Mouse (Mus musculus) telencephalon, adult 2 months (tissue): Measurements from ENCODE around the gene Ino80d.

ENCODE experiments used
- DNase-seq: peaks from one replicate; pipeline ENCODE4 v3.0.0-alpha.2; 2011; ENCODE audit warnings: low read depth, low spot score

Ino80d gene

DNA sequence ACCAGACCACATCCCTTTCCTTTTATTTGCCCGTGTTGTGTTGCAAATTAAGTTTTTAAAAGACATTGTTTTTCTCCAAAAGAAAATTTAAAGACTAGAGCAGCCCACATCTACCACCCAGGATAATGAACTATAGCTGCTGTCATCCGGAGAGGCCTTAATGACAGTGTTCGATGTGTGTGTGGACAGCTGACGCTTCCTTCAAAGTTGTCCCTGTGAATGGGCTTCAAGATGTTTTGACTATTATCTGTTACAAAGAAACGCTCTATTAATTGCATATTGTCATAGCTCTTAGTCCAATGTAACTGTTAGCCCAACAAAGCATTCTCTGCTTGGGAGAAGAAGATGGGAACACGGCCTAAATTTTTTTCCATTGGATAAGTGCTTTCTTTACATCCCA, 200.0 kb downstream of the Ino80d start:
- no peak for DNase-seq

GRCm38 (mm10) chr1:62911426-62911825, 203.0 kb downstream of the Ino80d start:
- no peak for DNase-seq

- DNase-seq = no peak
Observed at GRCm38 (mm10) chr1:62909126-62909525, 205.3 kb downstream of the Ino80d start.

GRCm38 (mm10) chr1:62908508-62908907, 206.0 kb downstream of the Ino80d start:
- peak; percentile 81 for DNase-seq
